Mouse (Mus musculus): ENCODE measurements around the gene Mid1. TPM values are rescaled to one million over a fixed set of nuclear protein-coding genes. Genes with fewer than 3 reads are reported as not detected.

Mid1 gene
- total and polyA plus RNA-seq, 3 experiments = 2.6 to 5.5 (median 3.7) TPM

DNA sequence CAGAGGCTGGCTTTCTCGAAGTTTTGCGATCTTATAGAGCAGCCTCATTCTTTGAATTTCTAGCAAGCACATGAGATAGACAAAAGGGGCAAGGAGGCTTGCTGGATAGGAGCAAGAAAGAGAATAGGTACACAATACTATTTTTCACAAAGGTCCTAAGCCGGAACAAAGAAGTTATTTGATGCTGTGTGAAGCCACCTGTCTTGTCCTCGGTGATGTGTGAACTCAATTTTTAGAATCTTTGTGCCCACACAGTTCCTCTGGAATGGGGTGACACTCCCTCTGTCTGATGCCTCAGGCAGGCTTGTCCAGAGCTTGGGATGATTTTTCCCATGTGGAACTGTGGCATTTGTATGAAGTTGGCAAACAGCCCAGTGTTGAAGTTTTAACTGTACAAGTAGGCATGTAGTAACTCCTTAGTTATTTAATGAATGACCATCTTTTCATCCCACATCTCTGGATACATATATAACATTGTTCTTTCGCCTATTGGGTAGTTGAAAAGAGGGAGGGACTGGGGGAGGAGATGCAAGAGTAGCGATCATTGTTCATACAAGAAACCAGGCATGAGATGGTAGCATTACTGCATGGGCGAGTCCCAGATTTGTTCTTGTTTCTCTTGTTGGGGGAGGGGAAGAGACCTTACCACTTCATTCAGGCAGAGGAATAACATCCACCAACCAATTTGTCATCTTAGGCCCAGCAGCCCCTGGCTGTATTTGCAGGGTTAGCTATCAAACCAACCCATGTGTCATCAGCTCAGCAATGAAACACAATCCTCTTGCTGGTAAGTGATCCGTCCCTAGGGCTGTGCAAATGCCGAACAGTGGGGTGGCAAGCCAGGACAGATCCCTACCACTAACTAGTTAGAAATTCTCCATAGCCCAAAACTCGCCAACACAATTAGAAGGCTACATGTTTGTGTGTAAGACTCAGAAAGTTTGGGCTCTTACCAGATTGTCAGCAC, 196.5 kb downstream of the Mid1 start:
- Histone ChIP-seq H3K79me2 (replicated peaks; ENCODE audit: control insufficient read depth, insufficient read depth, low read length) (no peaks in the 10 kb centered on the region), H3K9ac (ENCODE audit: low read depth, low read length) (no peak overlapping the region), H3K27me3 (ENCODE audit: control insufficient read depth, insufficient read depth, low read length) (no peaks in the 10 kb centered on the region), H3K4me3 (no peak overlapping the region), H3K27ac (no peak overlapping the region; the same call in 1 of the 2 replicates), H3K36me3 (ENCODE audit: control insufficient read depth, insufficient read depth, low read length) (no peaks in the 10 kb centered on the region), H3K4me1 (ENCODE audit: control insufficient read depth, insufficient read depth, low read length) (peaks cover 2% of the 10 kb centered on the region)
- WGBS = 66% methylated on average over 10 of the region's 10 CpGs
- no peak for TF ChIP-seq EP300 (IDR thresholded peaks at IDR 0.05; ENCODE audit: insufficient read depth, low read depth, low read length)
- intact Hi-C loops (cut with DNase I) = loop anchor here (5.0 kb wide), 1 partner anchor 96 kb away; no protein-coding TSS in a partner anchor
- DNase-seq = peak in 1 of 2 experiments; percentile 21

DNA sequence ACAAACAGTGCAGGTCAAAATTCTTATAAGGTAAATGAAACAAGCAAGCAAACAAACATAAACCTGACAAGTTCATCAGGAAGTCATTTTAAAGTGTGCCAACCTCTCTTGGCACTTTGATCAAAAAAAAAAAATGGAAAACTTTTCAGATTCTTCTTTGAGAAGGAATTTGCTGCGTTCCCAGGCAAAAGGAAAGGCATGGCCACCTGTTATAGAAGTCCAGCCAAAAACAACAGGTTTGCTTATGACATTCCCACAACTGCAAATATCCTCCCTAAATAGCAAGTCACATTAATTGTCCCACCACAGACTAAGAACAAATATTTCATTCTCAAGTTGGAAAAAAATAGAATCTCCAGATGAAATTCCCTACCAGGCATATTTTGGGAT, 197.2 kb downstream of the Mid1 start:
- Histone ChIP-seq H3K79me2 (replicated peaks; ENCODE audit: control insufficient read depth, insufficient read depth, low read length) (no peaks in the 10 kb centered on the region), H3K4me1 (ENCODE audit: control insufficient read depth, insufficient read depth, low read length) (peaks cover 2% of the 10 kb centered on the region), H3K27ac (no peak overlapping the region), H3K4me3 (no peak overlapping the region), H3K27me3 (ENCODE audit: control insufficient read depth, insufficient read depth, low read length) (no peaks in the 10 kb centered on the region), H3K9ac (ENCODE audit: low read depth, low read length) (no peak overlapping the region), H3K36me3 (ENCODE audit: control insufficient read depth, insufficient read depth, low read length) (no peaks in the 10 kb centered on the region)
- DNase-seq = no peak
- 40% methylated on average over 1 of the region's 1 CpGs for WGBS
- intact Hi-C loops (cut with DNase I) = loop anchor here (5.0 kb wide), 1 partner anchor 95 kb away; no protein-coding TSS in a partner anchor
- no peak for TF ChIP-seq CTCF (IDR thresholded peaks at IDR 0.05)
- TF ChIP-seq EP300 (IDR thresholded peaks at IDR 0.05; ENCODE audit: insufficient read depth, low read depth, low read length) = no peak
- TF ChIP-seq POLR2A (IDR thresholded peaks at IDR 0.05; ENCODE audit: insufficient read depth, low read depth, low read length) = no peak

GRCm38 (mm10) chrX:169883536-169884272, 198.7 kb downstream of the Mid1 start:
- intact Hi-C loops (cut with DNase I) = loop anchor here (5.0 kb wide), 1 partner anchor 94 kb away; no protein-coding TSS in a partner anchor

GRCm38 (mm10) chrX:169890541-169890940, 205.5 kb downstream of the Mid1 start:
- Histone ChIP-seq H3K36me3 (ENCODE audit: control insufficient read depth, insufficient read depth, low read length) (no peaks in the 10 kb centered on the region), H3K79me2 (replicated peaks; ENCODE audit: control insufficient read depth, insufficient read depth, low read length) (no peaks in the 10 kb centered on the region), H3K27ac (no peak overlapping the region), H3K27me3 (ENCODE audit: control insufficient read depth, insufficient read depth, low read length) (no peaks in the 10 kb centered on the region), H3K9ac (ENCODE audit: low read depth, low read length) (no peak overlapping the region), H3K4me1 (ENCODE audit: control insufficient read depth, insufficient read depth, low read length) (no peaks in the 10 kb centered on the region; the same call in 1 of the 2 replicates), H3K4me3 (no peak overlapping the region)
- intact Hi-C loops (cut with DNase I) = no loop called here
- WGBS = 69% methylated on average over 4 of the region's 4 CpGs
- no peak for DNase-seq
- TF ChIP-seq POLR2A (IDR thresholded peaks at IDR 0.05; ENCODE audit: insufficient read depth, low read depth, low read length) = no peak
- TF ChIP-seq EP300 (IDR thresholded peaks at IDR 0.05; ENCODE audit: insufficient read depth, low read depth, low read length) = no peak
- no peak for TF ChIP-seq CTCF (IDR thresholded peaks at IDR 0.05)

More at GRCm38 (mm10) chrX:169883536-169884272, 198.7 kb downstream of the Mid1 start:
- H3K9ac ChIP-seq (ENCODE audit: low read depth, low read length) = no peak overlapping the region
- no peak for DNase-seq
- no peak overlapping the region for H3K27ac ChIP-seq
- H3K27me3 ChIP-seq (ENCODE audit: control insufficient read depth, insufficient read depth, low read length) = no peaks in the 10 kb centered on the region
- peaks cover 2% of the 10 kb centered on the region for H3K4me1 ChIP-seq (ENCODE audit: control insufficient read depth, insufficient read depth, low read length)
- TF ChIP-seq POLR2A (IDR thresholded peaks at IDR 0.05; ENCODE audit: insufficient read depth, low read depth, low read length) (no peak), CTCF (IDR thresholded peaks at IDR 0.05) (peak; percentile 57), EP300 (IDR thresholded peaks at IDR 0.05; ENCODE audit: insufficient read depth, low read depth, low read length) (no peak)
- no peak overlapping the region for H3K4me3 ChIP-seq
- H3K36me3 ChIP-seq (ENCODE audit: control insufficient read depth, insufficient read depth, low read length) = no peaks in the 10 kb centered on the region
- H3K79me2 ChIP-seq (replicated peaks; ENCODE audit: control insufficient read depth, insufficient read depth, low read length) = no peaks in the 10 kb centered on the region
- WGBS = 64% methylated on average over 8 of the region's 8 CpGs

- H3K36me3 ChIP-seq (ENCODE audit: control insufficient read depth, insufficient read depth, low read length) = no peaks in the 10 kb centered on the region
- intact Hi-C loops (cut with DNase I) = no loop called here
- TF ChIP-seq EP300 (IDR thresholded peaks at IDR 0.05; ENCODE audit: insufficient read depth, low read depth, low read length) = no peak
- no peak for TF ChIP-seq POLR2A (IDR thresholded peaks at IDR 0.05; ENCODE audit: insufficient read depth, low read depth, low read length)
- no peak for TF ChIP-seq CTCF (IDR thresholded peaks at IDR 0.05)
Observed at GRCm38 (mm10) chrX:169892100-169892499, 207.1 kb downstream of the Mid1 start.

More at GRCm38 (mm10) chrX:169892100-169892499, 207.1 kb downstream of the Mid1 start:
- Histone ChIP-seq H3K9ac (ENCODE audit: low read depth, low read length) (no peak overlapping the region), H3K4me3 (no peak overlapping the region), H3K27me3 (ENCODE audit: control insufficient read depth, insufficient read depth, low read length) (no peaks in the 10 kb centered on the region), H3K79me2 (replicated peaks; ENCODE audit: control insufficient read depth, insufficient read depth, low read length) (no peaks in the 10 kb centered on the region), H3K27ac (no peak overlapping the region), H3K4me1 (ENCODE audit: control insufficient read depth, insufficient read depth, low read length) (no peaks in the 10 kb centered on the region; the same call in 1 of the 2 replicates)
- DNase-seq = no peak

Measured in heart, adult 2 months (tissue).